Mouse (Mus musculus) cerebellum, postnatal 14 days (tissue): Measurements from ENCODE around the gene Avpr2.
A peak's percentile ranks its signal among the peaks of the same experiment; 100 is the strongest.

Experiments used
- DNase-seq, 2 experiments: peaks; one replicate each; pipeline ENCODE4 v3.0.0; 2021; ENCODE audit warnings: mixed read lengths in 2 of 2

The Avpr2 gene

GRCm38 (mm10) chrX:73916945-73917344, 25.0 kb downstream of the Avpr2 start:
- no peak for DNase-seq

GRCm38 (mm10) chrX:73918631-73919030, 26.7 kb downstream of the Avpr2 start:
- no peak for DNase-seq

GRCm38 (mm10) chrX:73921285-73921822, 29.5 kb downstream of the Avpr2 start:
- peak in 1 of 2 experiments; percentile 27 for DNase-seq

GRCm38 (mm10) chrX:73921823-73922549, 30.1 kb downstream of the Avpr2 start, which contains the start of the genes Arhgap4 and Naa10:
Gene Arhgap4, minus strand, starts transcription at chrX:73921870.
Gene Naa10, minus strand, starts transcription at chrX:73921944.
- DNase-seq, result peak; percentile 94 to 97

- DNase-seq, result peak in 1 of 2 experiments; percentile 21
Observed at GRCm38 (mm10) chrX:73922550-73922882, 30.6 kb downstream of the Avpr2 start.

GRCm38 (mm10) chrX:73930402-73931062, 38.6 kb downstream of the Avpr2 start, which contains the start of gene Renbp:
Gene Renbp, minus strand, starts transcription at chrX:73930850.
- DNase-seq, result no peak

GRCm38 (mm10) chrX:73931871-73932270, 40.0 kb downstream of the Avpr2 start:
- DNase-seq, result no peak

GRCm38 (mm10) chrX:73941860-73942259, 50.0 kb downstream of the Avpr2 start:
- DNase-seq, result no peak

GRCm38 (mm10) chrX:73942294-73942693, 50.4 kb downstream of the Avpr2 start:
- no peak for DNase-seq
